Mouse (Mus musculus) regulatory T cell (primary cell): ENCODE measurements around the gene Mettl26.

Experiments used
- in situ Hi-C: fragments of 300-600 bp; cut with MboI, MseI; formaldehyde crosslinking; loops from one replicate; pipeline ENCODE4 v1.15.1; 2025; ENCODE audit warnings: high pct_unique_total_duplicates

Gene Mettl26

DNA sequence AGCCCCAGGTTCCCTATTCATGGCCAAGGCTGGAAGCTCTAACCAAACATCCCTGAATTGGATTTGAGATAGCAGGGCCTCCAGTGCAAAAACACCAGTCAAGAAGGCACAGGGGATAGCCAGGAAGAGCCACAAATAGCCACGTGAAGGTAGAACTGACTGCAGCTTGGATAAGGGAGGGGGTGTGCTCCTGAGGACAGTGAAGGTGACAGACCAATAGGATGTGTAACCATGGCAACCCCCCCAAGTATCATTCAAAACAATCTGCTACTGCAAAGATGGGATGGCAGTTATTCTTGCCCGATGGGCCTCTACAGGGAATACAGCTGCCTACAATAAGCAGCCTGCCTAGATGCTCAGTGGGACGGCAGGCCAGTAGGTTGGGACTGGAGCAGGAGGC lies 37.3 kb upstream of the Mettl26 start:
- in situ Hi-C loops = no loop called here

DNA sequence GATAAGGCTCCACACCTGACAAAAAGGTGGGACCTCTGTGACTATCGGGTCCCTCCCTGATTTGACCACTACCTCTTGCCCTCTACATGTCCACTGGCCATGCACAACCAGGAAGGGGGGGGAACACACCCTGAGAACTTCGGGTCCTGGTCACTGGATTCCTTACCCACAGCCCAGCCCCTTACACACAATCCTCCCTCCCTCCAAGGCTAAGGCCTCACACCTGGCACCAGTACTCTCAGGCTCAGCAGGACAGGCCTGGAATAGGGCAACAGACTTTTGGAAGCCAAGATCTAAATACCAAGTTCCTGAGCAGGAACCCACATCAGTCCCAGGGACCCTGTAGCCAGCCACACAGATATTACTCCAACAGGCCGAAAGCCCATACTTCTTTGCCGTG lies 36.0 kb upstream of the Mettl26 start:
- in situ Hi-C loops = no loop called here

DNA sequence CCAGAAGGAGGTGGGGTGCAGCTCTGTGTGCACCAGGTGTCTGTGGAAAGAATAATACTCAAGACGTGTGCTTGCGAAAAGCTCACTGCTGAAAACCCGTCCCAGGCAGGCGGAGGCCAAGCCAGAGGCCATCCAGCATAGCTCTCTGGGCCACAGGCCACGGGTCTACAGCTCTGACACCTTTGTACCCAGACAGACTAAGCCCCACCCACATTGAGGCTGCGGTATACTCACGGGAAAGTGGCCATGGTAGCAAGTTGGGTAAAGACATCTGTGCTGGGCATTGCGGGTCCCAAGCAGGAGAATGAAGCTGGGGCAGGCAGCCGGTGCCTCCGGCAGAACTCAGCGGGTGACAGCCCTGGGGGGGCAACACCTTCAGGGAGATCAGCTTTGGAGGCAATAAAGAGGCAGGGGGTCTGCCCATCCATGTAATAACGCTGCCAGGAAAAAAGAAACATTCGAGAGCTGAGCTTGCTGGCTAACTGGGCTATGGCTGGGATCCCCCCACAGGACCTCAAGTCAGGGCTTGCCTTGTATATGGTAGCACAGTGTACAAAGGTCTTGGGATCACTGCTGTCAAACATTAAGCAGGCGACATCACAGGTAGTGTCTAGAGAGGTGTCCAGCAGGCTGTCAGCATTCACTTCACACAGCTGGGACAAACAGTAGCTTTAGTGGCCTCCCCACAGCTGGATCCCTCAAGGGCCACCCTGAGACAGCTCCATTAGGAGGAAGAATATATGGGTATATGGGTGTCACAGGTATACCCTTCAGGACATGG lies 35.2 kb upstream of the Mettl26 start:
- in situ Hi-C loops = no loop called here

DNA sequence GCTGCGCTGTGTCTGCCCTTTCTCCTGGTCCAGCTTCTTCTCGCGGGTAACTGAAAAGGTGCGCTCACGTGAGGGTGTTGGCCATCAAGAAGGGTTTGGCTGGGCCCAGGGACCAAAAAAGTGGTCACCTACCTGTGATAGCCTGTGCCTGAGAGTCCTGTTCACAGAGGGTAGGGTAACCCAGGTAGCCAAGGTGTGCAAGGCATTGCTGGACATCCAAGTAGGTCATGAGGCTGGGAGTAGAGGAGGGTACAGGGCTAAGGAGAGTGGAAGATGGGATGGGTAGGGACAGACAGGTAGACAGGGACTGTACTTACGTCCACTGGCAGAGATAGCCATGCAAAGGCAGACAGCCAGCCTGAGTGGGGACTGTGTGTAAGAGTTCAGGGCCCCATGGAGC lies 34.4 kb upstream of the Mettl26 start:
- in situ Hi-C loops = no loop called here

DNA sequence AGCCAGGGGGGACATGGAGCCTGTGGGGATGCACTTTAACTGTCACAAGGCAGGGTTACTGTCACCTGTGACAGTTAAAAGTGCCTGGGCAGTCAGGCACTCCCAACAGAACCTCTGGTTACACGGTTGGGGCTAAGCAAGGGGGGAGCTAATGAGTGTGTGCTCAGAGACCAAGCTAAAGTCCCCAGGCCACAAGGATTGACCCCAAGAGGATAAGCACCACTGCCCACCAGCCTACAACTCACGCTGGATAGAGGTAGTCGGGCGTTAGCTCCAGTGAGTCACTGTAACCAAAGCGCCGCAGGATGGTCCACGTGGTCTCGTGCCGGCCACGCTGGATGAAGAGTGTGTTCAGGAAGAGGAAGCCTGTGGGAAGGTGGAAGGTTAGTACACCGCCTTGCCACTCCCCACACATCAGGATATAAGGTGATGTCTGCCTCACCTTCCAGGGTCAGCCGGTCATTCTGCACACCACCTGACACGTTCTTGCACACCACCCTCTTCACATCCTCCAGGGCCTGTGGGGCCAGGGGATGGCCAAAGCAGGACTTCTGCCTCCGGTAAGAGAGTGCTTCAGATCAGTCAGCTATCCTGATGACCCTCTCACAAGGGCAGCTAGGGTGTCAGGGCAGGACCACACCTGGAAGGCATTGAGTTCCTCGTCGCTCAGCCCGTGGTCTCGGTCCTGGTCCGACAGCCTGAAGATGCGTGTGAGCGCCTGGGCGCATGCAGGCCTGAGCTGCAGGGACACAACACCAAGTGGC lies 33.6 kb upstream of the Mettl26 start, which contains the start of gene Gm20683:
TSS of gene Gm20683 (minus strand) at position 647 of the 764 bp plus-strand sequence.
- in situ Hi-C loops = no loop called here

DNA sequence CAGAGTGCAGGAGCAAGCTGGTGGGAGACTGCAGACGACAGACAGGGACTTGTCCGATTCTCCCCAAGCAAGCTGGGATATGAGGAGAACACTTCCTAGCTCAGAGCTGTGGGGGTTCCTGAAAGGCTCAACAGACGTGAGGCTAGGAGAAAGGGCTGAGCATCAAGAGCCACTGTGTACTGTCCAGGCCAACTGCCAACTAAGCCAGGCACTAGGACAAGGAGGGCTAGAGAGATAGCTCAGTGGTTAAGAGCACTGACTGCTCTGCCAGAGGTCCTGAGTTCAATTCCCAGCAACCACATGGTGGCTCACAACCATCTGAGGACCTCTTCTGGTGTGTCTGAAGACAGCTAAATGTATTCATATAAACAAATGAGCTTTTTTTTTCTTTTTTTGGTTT lies 32.4 kb upstream of the Mettl26 start:
- in situ Hi-C loops = no loop called here

DNA sequence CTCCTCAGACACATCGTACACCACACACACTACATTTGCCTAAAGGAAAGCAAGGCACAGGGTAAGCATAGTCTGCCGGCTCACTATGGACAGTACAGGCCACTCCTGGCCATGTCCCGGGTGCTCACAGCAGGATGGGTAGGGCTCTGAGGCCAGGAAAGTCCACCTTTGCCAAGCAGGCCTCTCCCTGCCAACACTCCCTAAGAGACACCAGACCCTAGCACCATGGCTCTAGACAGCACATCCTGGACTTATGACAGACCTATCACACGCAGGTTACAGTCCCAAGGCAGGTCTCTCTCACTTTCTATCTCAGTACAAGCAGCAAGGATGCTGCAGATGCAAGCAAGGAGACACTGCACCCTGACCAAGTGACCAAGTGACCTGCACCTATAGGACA lies 31.8 kb upstream of the Mettl26 start:
- in situ Hi-C loops = no loop called here

DNA sequence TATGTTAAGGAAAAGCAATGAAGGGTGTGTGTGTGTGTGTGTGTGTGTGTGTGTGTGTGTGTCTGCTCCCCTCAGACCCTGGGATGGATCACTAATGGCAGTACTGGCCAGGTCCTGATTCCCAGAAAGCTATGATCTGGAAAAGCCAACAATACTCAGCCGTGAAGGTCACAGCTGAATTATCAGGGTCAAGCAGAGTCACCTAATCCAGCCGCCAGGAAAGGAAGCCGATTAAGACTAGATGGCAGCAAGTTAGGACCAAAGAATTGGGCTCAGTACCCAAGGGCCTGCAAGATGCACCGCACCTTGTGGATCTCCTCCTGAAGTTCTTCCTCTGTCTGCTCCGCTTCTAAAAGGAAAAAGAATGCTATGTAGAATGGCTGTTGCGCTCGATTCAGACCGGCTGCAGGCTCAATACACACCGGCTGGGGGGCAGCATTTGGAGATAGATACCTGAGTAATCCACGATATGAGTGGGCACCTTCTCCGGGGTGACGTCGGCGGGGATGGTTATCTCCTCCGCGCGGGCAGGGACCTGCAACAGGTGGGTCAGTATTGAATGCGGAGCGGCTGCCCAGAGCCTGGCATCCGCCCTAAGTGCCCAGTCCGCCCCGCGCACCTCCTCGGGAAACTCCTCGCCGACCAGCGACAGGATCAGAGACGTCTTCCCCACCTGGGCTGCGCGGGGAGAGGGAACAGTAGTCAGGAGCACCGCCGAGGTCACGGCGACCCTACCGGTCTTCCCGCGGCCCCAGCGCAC lies 31.1 kb upstream of the Mettl26 start:
- in situ Hi-C loops = no loop called here

DNA sequence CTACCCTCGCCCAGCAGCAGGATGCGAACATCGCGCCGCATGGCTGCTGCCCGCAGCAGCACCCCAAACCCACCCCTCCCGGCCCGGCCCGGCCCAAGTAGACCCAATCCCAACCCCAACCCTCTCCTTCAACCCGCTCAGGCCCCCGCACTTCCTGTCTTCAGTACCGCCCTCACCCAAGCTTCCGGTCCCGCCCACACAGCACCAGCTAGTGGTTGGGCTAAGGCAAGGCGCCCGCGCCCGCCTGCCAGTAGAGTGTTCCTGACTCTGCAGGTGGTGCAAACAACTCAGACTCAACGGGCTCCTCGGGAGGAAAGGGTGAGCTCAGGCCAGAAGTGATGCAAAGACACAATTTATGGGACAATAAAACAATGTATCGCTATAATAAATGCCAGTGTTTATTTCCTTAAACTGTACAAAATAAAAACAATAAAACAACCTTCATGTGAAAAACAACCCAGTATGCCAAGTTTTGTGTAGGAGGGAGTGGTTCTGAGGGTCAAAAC lies 30.4 kb upstream of the Mettl26 start, which contains the start of gene Rhot2:
TSS of gene Rhot2 (minus strand) at position 456 of the 506 bp plus-strand sequence.
- in situ Hi-C loops = no loop called here

DNA sequence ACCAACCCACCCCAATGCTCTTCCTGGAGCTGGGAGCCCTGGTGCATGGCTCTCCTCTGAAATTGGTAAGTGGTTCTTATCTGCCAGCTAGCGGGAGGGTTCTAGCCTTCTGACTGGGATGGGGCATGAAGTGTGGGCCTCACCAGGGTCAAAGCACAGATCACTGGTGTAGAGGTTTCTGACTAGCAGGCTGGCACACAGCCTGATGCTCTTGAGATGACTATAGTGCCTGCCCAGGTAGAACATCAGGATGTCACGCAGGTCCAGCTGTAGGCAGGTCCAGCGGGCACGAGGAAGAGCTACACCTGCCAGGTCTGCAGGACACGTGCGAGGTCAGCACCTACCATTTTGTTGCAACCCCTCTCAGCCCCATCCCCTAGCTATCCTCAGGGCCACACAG lies 14.6 kb upstream of the Mettl26 start:
- in situ Hi-C loops = no loop called here

DNA sequence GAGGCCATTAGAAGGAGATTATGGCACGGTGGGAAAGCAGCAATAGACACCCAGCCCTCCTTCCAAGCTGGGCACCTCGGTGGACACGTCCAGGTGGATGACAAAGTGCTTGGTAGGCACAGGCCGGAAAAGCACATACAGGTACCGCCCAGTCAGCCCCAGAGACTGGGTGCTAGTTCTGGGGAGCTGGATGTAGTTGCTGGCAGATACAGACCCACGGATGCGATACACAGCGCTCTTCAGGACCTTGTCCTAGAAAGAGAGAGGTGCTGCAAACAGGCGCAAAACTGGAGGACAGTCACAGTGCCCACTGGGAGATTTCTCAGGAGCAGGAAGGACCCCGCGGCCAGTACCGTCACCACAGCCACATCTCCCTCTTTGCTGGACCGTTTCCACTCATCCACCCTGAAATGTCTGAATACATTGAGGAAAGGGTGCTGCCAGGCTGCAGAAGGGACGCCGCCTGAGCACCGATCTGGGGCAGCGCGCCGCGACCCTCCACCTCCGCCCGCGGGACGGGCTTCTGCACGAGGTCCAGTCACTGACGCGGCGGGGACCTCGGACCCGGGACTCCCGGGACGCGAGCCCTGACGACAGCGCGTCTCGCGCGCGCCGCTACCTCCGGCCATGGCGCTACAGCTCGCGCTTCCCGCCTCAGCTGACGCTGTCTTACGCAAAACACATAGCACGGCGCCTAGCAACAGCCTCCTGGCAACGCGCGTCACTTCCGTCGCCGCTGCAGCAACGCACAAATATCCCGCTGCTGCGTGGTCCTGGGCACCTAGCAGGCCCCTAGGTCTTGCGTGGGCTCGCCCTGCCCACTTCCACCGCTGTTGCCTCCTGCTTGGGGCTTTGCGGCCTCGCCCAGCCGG lies 13.8 kb upstream of the Mettl26 start, which contains the start of gene Wdr90:
TSS of gene Wdr90 (minus strand) at position 670 of the 872 bp plus-strand sequence.
- in situ Hi-C loops = no loop called here

DNA sequence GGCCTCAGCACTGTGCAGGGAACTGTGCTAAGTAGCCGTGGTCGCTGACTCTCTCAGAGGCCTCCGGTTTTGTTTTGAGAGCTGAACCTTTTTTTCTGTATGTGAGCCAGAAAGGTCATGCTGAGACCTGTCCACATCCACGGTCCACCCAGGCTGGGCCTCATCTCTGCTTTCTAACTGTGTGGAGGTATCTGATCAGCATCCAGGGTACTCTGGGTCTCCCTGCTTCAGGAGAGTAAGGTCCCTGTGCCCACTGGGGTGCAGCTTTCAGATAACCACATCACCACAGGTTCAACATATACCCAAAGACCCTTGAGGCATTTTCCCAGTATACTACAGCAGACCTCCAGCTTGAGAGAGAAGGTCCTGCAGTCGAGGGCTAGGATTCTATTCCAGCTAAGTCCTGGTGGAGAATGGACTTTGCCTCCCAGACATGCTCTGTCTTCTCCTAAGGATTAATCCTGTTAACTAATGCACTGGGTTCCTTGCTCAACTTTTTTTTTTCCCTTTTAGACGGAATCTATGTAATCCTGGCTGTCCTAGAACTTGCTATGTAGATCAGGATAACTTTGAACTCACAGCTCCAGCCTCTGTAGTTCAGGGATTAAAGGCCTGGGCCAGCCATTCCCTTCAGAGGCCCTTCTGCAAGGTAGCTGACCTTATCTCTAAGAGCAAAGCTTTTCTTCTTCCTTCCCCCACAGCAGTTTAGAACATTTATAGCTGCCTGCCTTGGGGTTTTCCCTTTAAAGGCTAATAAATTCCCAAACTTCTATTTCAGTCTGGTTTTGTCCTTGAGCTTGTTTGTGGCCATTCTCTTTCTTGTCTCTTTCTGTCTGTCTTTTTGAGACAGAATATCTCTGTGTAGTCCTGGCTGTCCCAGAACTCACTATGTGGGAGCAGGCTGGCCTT lies 12.9 kb upstream of the Mettl26 start:
- in situ Hi-C loops = no loop called here

DNA sequence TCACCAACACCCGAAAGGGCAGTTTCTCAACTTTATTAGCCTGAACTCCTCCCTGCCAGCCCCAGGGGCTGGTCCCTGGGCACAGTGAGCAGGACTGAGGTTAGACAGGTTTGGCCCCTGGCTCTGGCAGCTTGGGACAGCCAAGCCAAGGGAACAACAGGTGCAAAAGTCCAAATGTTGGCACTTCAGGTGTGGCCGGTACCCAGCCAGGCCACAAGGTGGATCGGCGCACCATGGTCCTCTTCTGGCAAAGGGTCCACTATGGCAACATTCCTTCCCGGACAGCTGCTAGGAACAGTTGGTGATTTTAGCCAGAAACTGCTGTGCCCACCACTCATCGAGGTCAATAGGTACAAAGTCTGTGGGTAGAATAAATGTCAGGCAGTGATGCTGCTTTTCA lies 11.2 kb upstream of the Mettl26 start:
- in situ Hi-C loops = no loop called here

DNA sequence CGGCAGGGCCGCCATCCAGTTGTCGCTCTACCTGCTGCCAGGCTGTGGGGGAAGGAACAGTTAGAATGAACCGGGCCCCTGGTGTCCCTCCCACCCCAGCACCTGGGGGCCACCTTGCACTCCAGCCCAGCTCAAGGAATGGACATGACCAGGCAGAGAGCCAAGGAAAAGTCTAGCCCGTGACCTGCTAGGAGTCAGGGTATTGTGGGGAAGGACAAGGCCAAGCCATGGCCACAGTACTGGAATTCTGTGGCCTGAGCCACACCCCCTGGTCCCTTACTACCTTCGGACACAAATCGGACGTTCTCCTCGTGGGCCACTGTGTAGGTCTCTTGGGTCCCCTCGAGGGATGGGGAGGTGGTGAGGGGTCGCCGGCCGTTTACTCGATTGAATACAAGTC lies 10.6 kb upstream of the Mettl26 start:
- in situ Hi-C loops = no loop called here

DNA sequence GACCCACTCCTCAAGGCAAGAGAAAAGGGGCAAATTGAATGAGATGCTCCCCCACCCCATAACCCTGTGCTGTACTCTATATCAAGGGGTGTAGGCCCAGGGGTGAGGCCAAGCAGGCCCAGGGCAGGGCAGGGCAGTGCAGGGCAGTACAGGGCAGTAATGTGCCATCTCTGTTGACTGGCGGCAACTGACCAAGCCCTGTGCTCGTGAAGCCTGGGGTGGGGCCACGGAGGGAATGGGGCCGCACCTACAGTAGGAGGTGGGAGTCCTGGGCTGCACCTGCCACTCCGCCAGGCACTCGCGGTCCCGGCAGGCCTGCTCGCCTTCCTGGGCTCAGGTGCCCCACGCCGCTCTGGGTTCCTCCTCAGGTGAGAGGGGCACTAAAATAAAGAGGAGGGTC lies 9.6 kb upstream of the Mettl26 start:
- in situ Hi-C loops = no loop called here

DNA sequence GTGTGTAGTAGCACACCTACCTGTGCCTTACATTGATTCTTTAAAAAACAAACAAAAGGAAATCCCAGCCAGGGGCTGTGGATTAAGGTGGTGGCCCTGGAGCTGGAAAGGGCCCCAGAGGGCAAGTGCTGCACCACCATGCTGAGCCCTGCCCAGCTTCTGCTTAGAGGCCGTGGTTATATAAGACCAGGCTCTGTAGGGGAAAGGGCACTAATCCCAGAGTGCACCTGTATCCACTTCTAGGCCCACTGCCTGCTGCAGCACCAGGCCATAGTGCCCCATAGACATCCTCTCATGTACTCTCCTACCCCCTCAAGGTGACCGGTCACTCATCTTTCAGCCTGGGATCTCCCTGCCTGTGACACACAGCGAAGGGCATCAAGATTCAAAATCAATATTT lies 8.7 kb upstream of the Mettl26 start:
- in situ Hi-C loops = no loop called here

DNA sequence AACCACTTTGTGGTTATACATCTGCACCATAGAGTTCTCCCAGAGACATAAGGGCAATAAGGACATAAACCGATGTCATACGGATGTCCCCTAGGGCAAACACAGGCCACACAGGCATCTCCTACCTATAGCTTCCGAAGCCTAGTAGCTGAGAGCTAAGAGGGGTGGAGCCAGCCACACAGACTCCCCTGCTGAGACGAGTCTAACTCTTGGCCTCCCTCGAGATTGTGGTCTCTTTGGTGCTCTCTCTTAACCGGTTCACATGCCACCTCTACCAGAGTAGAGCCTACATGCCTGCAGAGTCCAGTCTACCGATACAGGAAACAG lies 7.4 kb upstream of the Mettl26 start:
- in situ Hi-C loops = no loop called here

DNA sequence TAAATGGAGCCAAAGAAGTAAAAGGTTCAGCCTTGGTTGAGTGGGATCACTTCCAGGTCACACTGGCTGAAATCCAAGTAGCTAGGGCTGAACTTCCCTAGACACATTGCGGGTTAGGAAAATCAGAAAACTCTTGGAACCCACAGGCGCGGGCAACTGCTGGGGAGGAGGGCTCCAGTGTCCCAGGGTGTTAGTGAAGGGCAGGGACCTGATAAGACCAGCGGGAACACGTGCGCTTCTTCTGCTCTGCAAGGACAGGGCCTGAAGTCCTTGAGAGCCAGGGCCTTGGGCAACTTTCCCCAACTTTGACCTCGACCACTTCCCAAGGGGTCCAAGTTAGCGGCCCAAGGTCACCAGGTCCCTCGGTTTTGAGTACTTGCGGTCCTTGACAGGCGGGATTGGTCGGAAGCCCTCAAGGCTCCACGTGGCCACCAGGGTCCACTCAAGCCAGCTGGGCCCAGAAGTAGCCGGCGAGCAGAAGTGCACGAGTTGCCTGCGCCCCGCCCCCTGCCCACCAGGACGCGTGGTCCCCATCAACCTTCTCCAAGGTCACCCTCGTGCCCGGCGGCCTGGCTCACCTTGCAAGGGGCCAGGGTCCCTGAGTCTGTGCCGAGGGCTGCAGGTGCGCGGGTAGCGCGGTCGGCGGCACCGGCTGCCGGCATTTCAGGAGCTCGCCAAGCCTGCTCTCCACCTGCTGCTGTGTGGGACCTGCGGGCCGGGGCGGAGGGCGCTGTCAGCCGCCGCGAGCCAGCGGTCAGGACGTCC lies 6.9 kb upstream of the Mettl26 start:
- in situ Hi-C loops = no loop called here

DNA sequence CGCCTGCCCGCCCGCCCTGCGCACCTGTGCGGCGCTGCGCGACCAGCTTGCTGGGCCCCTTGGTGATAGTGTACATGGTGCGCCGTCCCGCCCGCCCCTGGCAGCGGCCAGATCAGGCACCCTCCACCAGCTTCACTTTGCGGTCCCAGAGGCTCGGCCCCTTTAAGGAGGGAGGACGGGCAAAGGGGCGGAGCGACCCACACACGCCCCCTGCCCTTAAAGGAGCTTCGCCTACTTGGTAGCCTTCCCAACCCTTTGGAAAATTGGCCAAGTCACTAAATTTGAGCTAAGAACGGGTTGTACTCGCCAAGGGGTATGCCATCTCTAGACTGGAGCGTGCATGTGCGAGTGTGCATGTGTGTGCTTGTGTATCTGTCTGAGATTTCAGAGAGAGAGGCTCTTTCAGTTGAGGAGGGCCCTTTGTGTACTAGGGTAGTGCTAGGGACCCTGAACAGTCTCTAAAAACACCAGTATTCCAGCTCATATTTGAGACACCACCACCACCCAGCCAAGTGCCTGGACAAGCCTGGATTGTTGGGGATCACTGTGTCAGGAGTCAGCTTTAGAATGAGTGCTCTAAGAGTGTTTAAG lies 6.2 kb upstream of the Mettl26 start, which contains the start of gene Mcrip2:
TSS of gene Mcrip2 (minus strand) at position 164 of the 591 bp plus-strand sequence.
- in situ Hi-C loops = no loop called here
